Mouse (Mus musculus) left cerebral cortex, adult 6 months (tissue): ENCODE results near the gene Olfr610. TPM values are rescaled to one million over a fixed set of nuclear protein-coding genes. Genes with fewer than 3 reads are reported as not detected.

ENCODE experiments used
- long read RNA-seq, 2 experiments: library from polyadenylated mRNA; unstranded; transcript quantifications; one replicate each; pipeline ENCODE4 v2.0.0; 2019 to 2020
- polyA plus RNA-seq: library from polyadenylated mRNA; unstranded; fragments of <200 nt; fragmentation: Nextera tagmentation; gene quantifications from 2 replicates; pipeline ENCODE4 v1.2.3, GENCODE M21; 2021

The Olfr610 gene
- not detected in 2 replicates for polyA plus RNA-seq
- long read RNA-seq, experiment 1 = 0 reads
- long read RNA-seq, experiment 2 = 0 reads

GRCm38 (mm10) chr7:103512022-103512421 lies at the start of gene Olfr610:
Olfr610 (minus strand) TSS chr7:103512122.

GRCm38 (mm10) chr7:103555779-103556178 lies 43.9 kb upstream of the Olfr610 start, which contains the start of gene Olfr615:
Olfr615 (plus strand) TSS chr7:103556079.

GRCm38 (mm10) chr7:103547774-103548173 lies 35.9 kb upstream of the Olfr610 start, which contains the start of gene Olfr613:
Olfr613 (plus strand) TSS chr7:103548074.

GRCm38 (mm10) chr7:103542617-103543016 lies 30.7 kb upstream of the Olfr610 start, which contains the start of gene Olfr612:
Olfr612 (minus strand) TSS chr7:103542717.

GRCm38 (mm10) chr7:103520746-103521145 lies 8.8 kb upstream of the Olfr610 start, which contains the start of gene Olfr611:
Olfr611 (minus strand) TSS chr7:103520846.

GRCm38 (mm10) chr7:103497962-103498361 lies 14.0 kb downstream of the Olfr610 start, which contains the start of gene Olfr609:
Olfr609 (minus strand) TSS chr7:103498062.

GRCm38 (mm10) chr7:103469577-103469976 lies 42.3 kb downstream of the Olfr610 start, which contains the start of gene Olfr608:
Olfr608 (plus strand) TSS chr7:103469877.

Other genes starting within 250 kb of the Olfr610 start
- gene Olfr596, start 206.5 kb downstream of the Olfr610 start, polyA plus RNA-seq = not detected in 2 replicates
- not detected in 2 replicates for gene Olfr597, start 195.8 kb downstream of the Olfr610 start, polyA plus RNA-seq
- gene Olfr598, start 188.6 kb downstream of the Olfr610 start, polyA plus RNA-seq = not detected in 2 replicates
- gene Olfr599, start 176.2 kb downstream of the Olfr610 start, polyA plus RNA-seq = not detected in 2 replicates
- not detected in 2 replicates for gene Olfr600, start 162.5 kb downstream of the Olfr610 start, polyA plus RNA-seq
- not detected in 2 replicates for gene Olfr601, start 149.5 kb downstream of the Olfr610 start, polyA plus RNA-seq
- not detected in 2 replicates for gene Olfr603, start 125.9 kb downstream of the Olfr610 start, polyA plus RNA-seq
- gene Usp17lc, start 97.0 kb downstream of the Olfr610 start, polyA plus RNA-seq = not detected in 2 replicates
- not detected in 2 replicates for gene Olfr605, start 66.7 kb downstream of the Olfr610 start, polyA plus RNA-seq
- not detected in 2 replicates for gene Olfr606, start 63.1 kb downstream of the Olfr610 start, polyA plus RNA-seq
- gene Olfr607, start 48.0 kb downstream of the Olfr610 start, polyA plus RNA-seq = not detected in 2 replicates
- not detected in 2 replicates for gene Olfr608, start 42.2 kb downstream of the Olfr610 start, polyA plus RNA-seq
- not detected in 2 replicates for gene Olfr609, start 14.1 kb downstream of the Olfr610 start, polyA plus RNA-seq
- gene Olfr611, start 8.7 kb upstream of the Olfr610 start, polyA plus RNA-seq = not detected in 2 replicates
- not detected in 2 replicates for gene Olfr612, start 30.6 kb upstream of the Olfr610 start, polyA plus RNA-seq
- not detected in 2 replicates for gene Olfr613, start 36.0 kb upstream of the Olfr610 start, polyA plus RNA-seq
- not detected in 2 replicates for gene Olfr615, start 44.0 kb upstream of the Olfr610 start, polyA plus RNA-seq
- gene Olfr616, start 57.0 kb upstream of the Olfr610 start, polyA plus RNA-seq = not detected in 2 replicates
- not detected in 2 replicates for gene Olfr617, start 60.9 kb upstream of the Olfr610 start, polyA plus RNA-seq
- gene Olfr618, start 78.0 kb upstream of the Olfr610 start, polyA plus RNA-seq = not detected in 2 replicates
- not detected in 2 replicates for gene Olfr619, start 88.5 kb upstream of the Olfr610 start, polyA plus RNA-seq
- gene Olfr620, start 100.4 kb upstream of the Olfr610 start, polyA plus RNA-seq = not detected in 2 replicates
- not detected in 2 replicates for gene Olfr622, start 130.6 kb upstream of the Olfr610 start, polyA plus RNA-seq
- gene Olfr623, start 151.6 kb upstream of the Olfr610 start, polyA plus RNA-seq = not detected in 2 replicates
- 0.01 TPM in 1 of 2 replicates, not detected in the other for gene Olfr624, start 159.1 kb upstream of the Olfr610 start, polyA plus RNA-seq
- gene Olfr625-ps1, start 170.6 kb upstream of the Olfr610 start, polyA plus RNA-seq = not detected in 2 replicates
- not detected in 2 replicates for gene Olfr243, start 202.5 kb upstream of the Olfr610 start, polyA plus RNA-seq
- not detected in 2 replicates for gene Olfr628, start 218.3 kb upstream of the Olfr610 start, polyA plus RNA-seq
- not detected in 2 replicates for gene Olfr629, start 232.8 kb upstream of the Olfr610 start, polyA plus RNA-seq
- gene Olfr630, start 245.2 kb upstream of the Olfr610 start, polyA plus RNA-seq = not detected in 2 replicates